Mouse (Mus musculus) ES-E14 (cell line): ENCODE data around the gene Map10.

Experiments
- CHD2 ChIP-seq: IDR thresholded peaks from 2 replicates; pipeline ENCODE4 v1.6.1; 2014; ENCODE audit warnings: mild to moderate bottlenecking, low read depth, low read length, inconsistent platforms
- HCFC1 ChIP-seq: IDR thresholded peaks from 2 replicates; pipeline ENCODE4 v1.6.1; 2012; ENCODE audit warnings: low read length, inconsistent platforms, borderline replicate concordance; ENCODE audit not compliant: insufficient read depth
- MAFK ChIP-seq: IDR thresholded peaks from 2 replicates; pipeline ENCODE4 v1.6.1; 2014; ENCODE audit warnings: mild to moderate bottlenecking, low read depth, low read length, inconsistent platforms; ENCODE audit not compliant: insufficient read depth
- ZC3H11A ChIP-seq: IDR thresholded peaks from 2 replicates; pipeline ENCODE4 v1.6.1; 2012; ENCODE audit warnings: low read depth, mild to moderate bottlenecking, inconsistent platforms, low read length, borderline replicate concordance
- ZNF384 ChIP-seq: IDR thresholded peaks from 2 replicates; pipeline ENCODE4 v1.6.1; 2012; ENCODE audit warnings: low read depth, low read length, inconsistent platforms

- TF ChIP-seq HCFC1 (no peak), CHD2 (no peak), ZNF384 (no peak), MAFK (no peak), ZC3H11A (no peak)
Observed at GRCm38 (mm10) chr8:125658508-125658907, 11.1 kb upstream of the Map10 start.
